Mouse (Mus musculus) monocyte, adult 5-6 weeks (primary cell): ENCODE results near the gene Gp9. TPM values are rescaled to one million over a fixed set of nuclear protein-coding genes. Genes with fewer than 3 reads are reported as not detected.
A peak's percentile ranks its signal among the peaks of the same experiment; 100 is the strongest.

ENCODE experiments used
- ATAC-seq: fragments of 153-309, 156-312 bp; replicated peaks from 2 replicates; pipeline ENCODE4 v1.8.0; 2017; ENCODE audit warnings: mild to moderate bottlenecking; ENCODE audit not compliant: low TSS enrichment, insufficient number of reproducible peaks, severe bottlenecking, poor library complexity, low FRiP score
- total RNA-seq: library from RNA; stranded (forward); fragments of 200-1000, 200-491, 200-594 nt; gene quantifications from 3 replicates; pipeline ENCODE4 v1.2.3, GENCODE M21; 2017

Gp9 gene
- total RNA-seq = 1.9 to 42.8 TPM (median 3.1 TPM) in 3 replicates

GRCm38 (mm10) chr6:87777842-87778241, at the start of gene Gp9:
Gene Gp9 (plus strand): TSS chr6:87778072.
- no peak for ATAC-seq

- ATAC-seq = no peak
These were observed 49.8 kb upstream of the Gp9 start for GRCm38 (mm10) chr6:87728102-87728501.

- no peak for ATAC-seq
These were observed 47.7 kb upstream of the Gp9 start for GRCm38 (mm10) chr6:87730141-87730540.

GRCm38 (mm10) chr6:87730591-87731462, 47.0 kb upstream of the Gp9 start, which contains the start of gene Efcc1:
Gene Efcc1 (plus strand): TSS chr6:87730869.
- ATAC-seq = no peak

- ATAC-seq = no peak
These were observed 46.3 kb upstream of the Gp9 start for GRCm38 (mm10) chr6:87731463-87732095.

GRCm38 (mm10) chr6:87732151-87733011, 45.5 kb upstream of the Gp9 start:
- no peak for ATAC-seq

GRCm38 (mm10) chr6:87733131-87733930, 44.5 kb upstream of the Gp9 start:
- no peak for ATAC-seq

- no peak for ATAC-seq
These were observed 43.7 kb upstream of the Gp9 start for GRCm38 (mm10) chr6:87734136-87734535.

GRCm38 (mm10) chr6:87736923-87737322, 40.9 kb upstream of the Gp9 start:
- no peak for ATAC-seq

- no peak for ATAC-seq
These were observed 39.8 kb upstream of the Gp9 start for GRCm38 (mm10) chr6:87737921-87738626.

- no peak for ATAC-seq
These were observed 38.0 kb upstream of the Gp9 start for GRCm38 (mm10) chr6:87739898-87740297.

- no peak for ATAC-seq
These were observed 37.4 kb upstream of the Gp9 start for GRCm38 (mm10) chr6:87740496-87740895.

GRCm38 (mm10) chr6:87741978-87742377, 35.9 kb upstream of the Gp9 start:
- ATAC-seq = no peak

GRCm38 (mm10) chr6:87742804-87743203, 35.1 kb upstream of the Gp9 start:
- peak; percentile 67 for ATAC-seq

GRCm38 (mm10) chr6:87743281-87743680, 34.6 kb upstream of the Gp9 start:
- no peak for ATAC-seq

GRCm38 (mm10) chr6:87744632-87745031, 33.2 kb upstream of the Gp9 start:
- no peak for ATAC-seq

GRCm38 (mm10) chr6:87745301-87745700, 32.6 kb upstream of the Gp9 start:
- no peak for ATAC-seq

GRCm38 (mm10) chr6:87746059-87746458, 31.8 kb upstream of the Gp9 start:
- ATAC-seq = no peak
